Mouse (Mus musculus) bone marrow, adult 2 months (tissue): ENCODE data around the gene Col6a5.

Source experiments
- CTCF ChIP-seq: fragments of 200-500 bp; IDR thresholded peaks from 2 replicates; pipeline ENCODE4 v1.5.1; 2011; ENCODE audit warnings: low read length, control low read depth; ENCODE audit not compliant: control insufficient read depth, insufficient read depth
- POLR2A ChIP-seq: fragments of 200-500 bp; IDR thresholded peaks from 2 replicates; pipeline ENCODE4 v1.6.1; 2011; ENCODE audit warnings: low read depth, mild to moderate bottlenecking, control low read depth, low read length, borderline replicate concordance; ENCODE audit not compliant: control insufficient read depth

DNA sequence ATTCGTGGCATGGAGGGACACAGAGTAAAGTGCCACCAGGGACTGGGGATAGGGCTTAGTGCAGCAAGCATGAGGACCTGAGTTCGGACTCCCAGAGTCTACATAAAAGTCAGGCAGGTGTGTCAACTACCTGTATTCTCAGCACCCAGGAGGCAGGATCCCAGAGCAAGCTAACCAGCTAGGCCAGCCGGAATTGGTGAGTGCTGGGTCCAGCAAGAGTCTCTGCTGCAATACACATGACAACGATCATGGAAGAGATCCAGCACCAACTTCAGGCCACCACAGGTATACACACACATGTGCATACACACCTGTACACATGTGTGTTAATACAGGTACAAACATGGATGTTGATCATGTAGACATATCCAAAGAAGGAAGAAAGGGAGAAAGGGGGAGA, 112.0 kb downstream of the Col6a5 start:
- TF ChIP-seq CTCF (no peak), POLR2A (no peak)
